7 mouse cellular contexts compared by ENCODE assay signal in genomic region chr4:102494203-102494602, GRCm38 (mm10).
DNase-seq lines count a peak whose midpoint lies in the region; ATAC-seq lines count a peak whose summit lies in the region.
"Not testable (repeated sequence)": the region's sequence is repeated elsewhere in the genome, so short reads cannot be mapped to it uniquely, and the experiment has no call there.

No protein-coding gene starts in this region.

- ATAC-seq in forebrain, embryonic 11.5 days (replicated peaks; ENCODE audit: low FRiP score) = 0 out of 2 replicates have a peak, but pooled peaks have one; percentile 53
- ATAC-seq in heart, embryonic 14.5 days (ENCODE audit: insufficient number of reproducible peaks, insufficient read depth, low FRiP score, low read depth) = peak; percentile 66; the same call in 1 of the 2 replicates
- peak; percentile 72; the same call in 1 of the 2 replicates for ATAC-seq in hindbrain, embryonic 16.5 days
- ATAC-seq in limb, embryonic 12.5 days (ENCODE audit: insufficient number of reproducible peaks, insufficient read depth, low FRiP score, low TSS enrichment, low read depth) = peak; percentile 71; the same call in 1 of the 2 replicates
- 0 out of 2 replicates have a peak, but pooled peaks have one; percentile 37 for ATAC-seq in liver, embryonic 15.5 days (ENCODE audit: insufficient read depth)
- peak; percentile 87 for ATAC-seq in midbrain, embryonic 12.5 days (ENCODE audit: low FRiP score, low read depth)
- ATAC-seq in neural tube, embryonic 13.5 days (ENCODE audit: low read depth) = peak; percentile 77; the same call in 1 of the 2 replicates

- H3K4me2 ChIP-seq in forebrain, embryonic 11.5 days (ENCODE audit: low read depth, low read length, severe bottlenecking); heart, embryonic 14.5 days (ENCODE audit: low read length); hindbrain, embryonic 16.5 days (ENCODE audit: low read length); limb, embryonic 12.5 days; liver, embryonic 15.5 days; midbrain, embryonic 12.5 days (replicated peaks); neural tube, embryonic 13.5 days: not testable (repeated sequence)

- H3K9ac ChIP-seq in forebrain, embryonic 11.5 days (ENCODE audit: low read length); heart, embryonic 14.5 days (ENCODE audit: low read length); hindbrain, embryonic 16.5 days (ENCODE audit: low read depth, low read length); limb, embryonic 12.5 days (replicated peaks); liver, embryonic 15.5 days; midbrain, embryonic 12.5 days (replicated peaks); neural tube, embryonic 13.5 days: not testable (repeated sequence)

- H3K27ac ChIP-seq in forebrain, embryonic 11.5 days (ENCODE audit: low read depth, low read length); heart, embryonic 14.5 days (replicated peaks in 1 of 2; ENCODE audit: control insufficient read depth in 1 of 2, insufficient read depth in 1 of 2, low read depth in 2 of 2, low read length in 2 of 2); hindbrain, embryonic 16.5 days (ENCODE audit: low read depth, low read length); limb, embryonic 12.5 days; liver, embryonic 15.5 days (replicated peaks); midbrain, embryonic 12.5 days (replicated peaks); neural tube, embryonic 13.5 days (replicated peaks): not testable (repeated sequence)

- not testable (repeated sequence) for DNase-seq in forebrain, embryonic 11.5 days (ENCODE audit: low spot score)

- not testable (repeated sequence) for H3K9me3 ChIP-seq in forebrain, embryonic 11.5 days (ENCODE audit: control insufficient read depth, low read length); heart, embryonic 14.5 days (ENCODE audit: control insufficient read depth, low read length); hindbrain, embryonic 16.5 days (ENCODE audit: control insufficient read depth, low read length); limb, embryonic 12.5 days; liver, embryonic 15.5 days (replicated peaks); midbrain, embryonic 12.5 days; neural tube, embryonic 13.5 days

- 93% methylated on average over 10 of the region's 10 CpGs for WGBS in forebrain, embryonic 11.5 days
- 93% methylated on average over 9 of the region's 10 CpGs for WGBS in heart, embryonic 14.5 days
- 95% methylated on average over 10 of the region's 10 CpGs for WGBS in hindbrain, embryonic 16.5 days
- 97% methylated on average over 7 of the region's 10 CpGs for WGBS in limb, embryonic 12.5 days
- WGBS in liver, embryonic 15.5 days (ENCODE audit: insufficient replicate concordance) = 78% methylated on average over 10 of the region's 10 CpGs
- WGBS in midbrain, embryonic 12.5 days = 86% methylated on average over 10 of the region's 10 CpGs
- WGBS in neural tube, embryonic 13.5 days = 88% methylated on average over 10 of the region's 10 CpGs

- H3K4me3 ChIP-seq in forebrain, embryonic 11.5 days (ENCODE audit: low read depth, low read length); heart, embryonic 14.5 days (ENCODE audit: control insufficient read depth in 1 of 2, insufficient read depth in 1 of 2, low read depth in 1 of 2, low read length in 2 of 2); hindbrain, embryonic 16.5 days (ENCODE audit: low read length); limb, embryonic 12.5 days (replicated peaks); liver, embryonic 15.5 days (replicated peaks); midbrain, embryonic 12.5 days; neural tube, embryonic 13.5 days: not testable (repeated sequence)

- not testable (repeated sequence) for H3K27me3 ChIP-seq in forebrain, embryonic 11.5 days (ENCODE audit: control insufficient read depth, insufficient read depth, low read length); heart, embryonic 14.5 days (ENCODE audit: control insufficient read depth, insufficient read depth, low read length); hindbrain, embryonic 16.5 days (replicated peaks; ENCODE audit: control insufficient read depth, insufficient read depth, low read length); liver, embryonic 15.5 days; midbrain, embryonic 12.5 days; neural tube, embryonic 13.5 days
- peaks cover 39% of the 10 kb centered on the region for H3K27me3 ChIP-seq in limb, embryonic 12.5 days

- H3K36me3 ChIP-seq in forebrain, embryonic 11.5 days (ENCODE audit: control insufficient read depth, insufficient read depth, low read length); heart, embryonic 14.5 days (ENCODE audit: control insufficient read depth, insufficient read depth, low read length); hindbrain, embryonic 16.5 days (ENCODE audit: control insufficient read depth, insufficient read depth, low read length); limb, embryonic 12.5 days; liver, embryonic 15.5 days (replicated peaks); midbrain, embryonic 12.5 days; neural tube, embryonic 13.5 days: not testable (repeated sequence)

- not testable (repeated sequence) for H3K4me1 ChIP-seq in forebrain, embryonic 11.5 days (replicated peaks; ENCODE audit: control insufficient read depth, insufficient read depth, low read length); hindbrain, embryonic 16.5 days (ENCODE audit: control insufficient read depth, insufficient read depth, low read depth, low read length); liver, embryonic 15.5 days (replicated peaks); midbrain, embryonic 12.5 days; neural tube, embryonic 13.5 days (replicated peaks)
- H3K4me1 ChIP-seq in heart, embryonic 14.5 days (ENCODE audit: control insufficient read depth in 2 of 2, insufficient read depth in 2 of 2, low read length in 2 of 2) = peaks cover 2 to 15% of the 10 kb centered on the region in 2 experiments; a peak in 2 of 4 replicates
- peaks cover 20% of the 10 kb centered on the region for H3K4me1 ChIP-seq in limb, embryonic 12.5 days (replicated peaks)

Comparison
In these comparisons a context has a peak if more than half of its experiments do, and no peak if none do; other contexts are left out.
1. ATAC-seq: peak in every context shown above with its lines; median percentile 87 in midbrain, embryonic 12.5 days; 77 in neural tube, embryonic 13.5 days; 72 in hindbrain, embryonic 16.5 days; 71 in limb, embryonic 12.5 days; 66 in heart, embryonic 14.5 days; 53 in forebrain, embryonic 11.5 days; 37 in liver, embryonic 15.5 days.